Comparison of ENCODE assay signal across 26 mouse cellular contexts in the genomic region with DNA sequence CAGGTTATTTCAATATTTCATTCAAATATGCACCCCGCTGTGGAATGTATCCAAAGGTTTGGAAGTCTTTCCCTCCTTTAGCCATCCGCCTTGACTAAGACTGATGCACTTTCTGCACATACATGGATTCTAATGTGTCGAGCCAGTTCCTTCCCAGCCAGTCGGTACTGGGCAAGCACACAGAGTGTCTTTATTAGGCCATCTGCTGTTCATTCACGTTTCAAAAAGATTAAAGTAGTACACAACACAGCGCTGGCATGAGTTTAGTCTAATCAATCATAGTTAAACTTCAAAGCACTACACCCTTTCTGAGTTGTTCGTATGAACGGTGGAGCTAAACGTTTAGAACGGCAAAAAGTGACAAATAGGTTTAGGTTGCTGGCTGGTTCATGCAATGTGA.
DNase-seq lines count a peak whose midpoint lies in the region; ATAC-seq and TF ChIP-seq lines count a peak whose summit lies in the region.
"Had no signal": no experiment of that assay in that cellular context is flagged by ENCODE, and none has a peak within 500 bp of the region (broad histone marks: within the 10 kb centered on the region; RNA-seq: fewer than 3 reads in every experiment).

No protein-coding gene starts in this region.

- no peaks in the 10 kb centered on the region for H3K27me3 ChIP-seq in forebrain, embryonic 13.5 days
- H3K27me3 ChIP-seq in forebrain, embryonic 10.5 days (ENCODE audit: poor library complexity, severe bottlenecking): no peaks in the 10 kb centered on the region
- no peaks in the 10 kb centered on the region for H3K27me3 ChIP-seq in hindbrain, postnatal 0 days (ENCODE audit: insufficient read depth, low read length)
- H3K27me3 ChIP-seq in hindbrain, embryonic 10.5 days (ENCODE audit: insufficient read depth, poor library complexity, severe bottlenecking): no peaks in the 10 kb centered on the region
- H3K27me3 ChIP-seq in forebrain, postnatal 0 days (ENCODE audit: insufficient read depth, low read length): no peaks in the 10 kb centered on the region
- H3K27me3 ChIP-seq: CH12.LX; embryonic facial prominence, embryonic 12.5 days; limb, embryonic 15.5 days; lung, embryonic 15.5 days; neural tube, embryonic 12.5 days; Patski had no signal

- no peak overlapping the region for H3K9ac ChIP-seq in forebrain, embryonic 13.5 days
- H3K9ac ChIP-seq in hindbrain, postnatal 0 days (replicated peaks; ENCODE audit: low read length): no peak overlapping the region
- no peak overlapping the region for H3K9ac ChIP-seq in forebrain, postnatal 0 days
- H3K9ac ChIP-seq: embryonic facial prominence, embryonic 12.5 days; limb, embryonic 15.5 days; liver, embryonic 14.5 days; lung, embryonic 15.5 days; neural tube, embryonic 12.5 days had no signal

- H3K4me1 ChIP-seq in forebrain, embryonic 13.5 days: peaks cover 14% of the 10 kb centered on the region; the same call in 1 of the 2 replicates
- H3K4me1 ChIP-seq in forebrain, embryonic 10.5 days: peaks cover 8% of the 10 kb centered on the region
- no peaks in the 10 kb centered on the region for H3K4me1 ChIP-seq in hindbrain, postnatal 0 days (ENCODE audit: insufficient read depth, low read length)
- no peaks in the 10 kb centered on the region for H3K4me1 ChIP-seq in hindbrain, embryonic 10.5 days (replicated peaks)
- H3K4me1 ChIP-seq in forebrain, postnatal 0 days (ENCODE audit: insufficient read depth): no peaks in the 10 kb centered on the region
- H3K4me1 ChIP-seq: lung, embryonic 15.5 days; neural tube, embryonic 12.5 days had no signal

- no peaks in the 10 kb centered on the region for H3K36me3 ChIP-seq in forebrain, embryonic 13.5 days (ENCODE audit: poor library complexity, severe bottlenecking)
- H3K36me3 ChIP-seq in forebrain, embryonic 10.5 days (replicated peaks): peaks cover 9% of the 10 kb centered on the region
- H3K36me3 ChIP-seq in hindbrain, postnatal 0 days (ENCODE audit: insufficient read depth, low read length): no peaks in the 10 kb centered on the region
- H3K36me3 ChIP-seq in hindbrain, embryonic 10.5 days: peaks cover 12% of the 10 kb centered on the region; the same call in 1 of the 2 replicates
- H3K36me3 ChIP-seq in forebrain, postnatal 0 days (ENCODE audit: insufficient read depth): no peaks in the 10 kb centered on the region
- H3K36me3 ChIP-seq: G1E; limb, embryonic 15.5 days; lung, embryonic 15.5 days; neural tube, embryonic 12.5 days had no signal

- peak; percentile 84 for ATAC-seq in forebrain, embryonic 13.5 days
- ATAC-seq in hindbrain, postnatal 0 days: no peak
- ATAC-seq in forebrain, postnatal 0 days: peak; percentile 40; the same call in 1 of the 2 replicates
- ATAC-seq: inflammation-experienced regulatory T-cells, adult 6 months; Patski had no signal

- no peak for TF ChIP-seq CTCF in hindbrain, postnatal 0 days (IDR thresholded peaks at IDR 0.05; ENCODE audit: low read depth)
- no peak for TF ChIP-seq CTCF in brain, embryonic 14.5 days (IDR thresholded peaks at IDR 0.05; ENCODE audit: borderline replicate concordance, extremely low read depth, insufficient read depth, insufficient read length)
- TF ChIP-seq CTCF in forebrain, postnatal 0 days (IDR thresholded peaks at IDR 0.05; ENCODE audit: low read depth): no peak

- no peak overlapping the region for H3K4me3 ChIP-seq in forebrain, embryonic 13.5 days
- H3K4me3 ChIP-seq in forebrain, embryonic 10.5 days: no peak overlapping the region
- H3K4me3 ChIP-seq in hindbrain, postnatal 0 days (ENCODE audit: low read length): no peak overlapping the region
- H3K4me3 ChIP-seq in hindbrain, embryonic 10.5 days: no peak overlapping the region
- no peak overlapping the region for H3K4me3 ChIP-seq in forebrain, postnatal 0 days (ENCODE audit: low read depth, low read length)
- H3K4me3 ChIP-seq: embryonic facial prominence, embryonic 12.5 days; gastrocnemius, adult 2 months; limb, embryonic 15.5 days; lung, embryonic 15.5 days; neural tube, embryonic 12.5 days had no signal

- no peaks in the 10 kb centered on the region for H3K9me3 ChIP-seq in forebrain, embryonic 13.5 days (replicated peaks)
- H3K9me3 ChIP-seq in forebrain, embryonic 10.5 days: no peaks in the 10 kb centered on the region
- H3K9me3 ChIP-seq in hindbrain, postnatal 0 days (ENCODE audit: low read length): no peaks in the 10 kb centered on the region
- no peaks in the 10 kb centered on the region for H3K9me3 ChIP-seq in hindbrain, embryonic 10.5 days
- H3K9me3 ChIP-seq in forebrain, postnatal 0 days (ENCODE audit: low read length): no peaks in the 10 kb centered on the region
- H3K9me3 ChIP-seq: embryonic facial prominence, embryonic 12.5 days; G1E; limb, embryonic 15.5 days; lung, embryonic 15.5 days; neural tube, embryonic 12.5 days had no signal

- no peak for DNase-seq in forebrain, embryonic 10.5 days (ENCODE audit: extremely low spot score, low spot score)
- peak; percentile 28 for DNase-seq in hindbrain, postnatal 0 days (ENCODE audit: low spot score)
- no peak for DNase-seq in hindbrain, embryonic 10.5 days (ENCODE audit: low spot score)
- peak; percentile 83 for DNase-seq in brain, embryonic 14.5 days (ENCODE audit: low read depth)
- no peak for DNase-seq in forebrain, postnatal 0 days
- DNase-seq in spleen, postnatal 4 days (ENCODE audit: low spot score in 2 of 2): no peak
- DNase-seq: B cell, adult 2 months; cerebellum, adult 18-20 months; gastrocnemius, adult 2 months; kidney, adult 18-20 months; kidney, postnatal 4 days; layer of hippocampus, adult 9-11 months; lung, postnatal 4 days; right cerebral cortex, postnatal 14 days; spleen, adult 18-20 months; thymus, postnatal 14 days had no signal

- no peak overlapping the region for H3K4me2 ChIP-seq in forebrain, embryonic 13.5 days
- H3K4me2 ChIP-seq in hindbrain, postnatal 0 days (ENCODE audit: low read depth, low read length): no peak overlapping the region
- H3K4me2 ChIP-seq in forebrain, postnatal 0 days (ENCODE audit: low read depth): no peak overlapping the region
- H3K4me2 ChIP-seq: embryonic facial prominence, embryonic 12.5 days; limb, embryonic 15.5 days; lung, embryonic 15.5 days; neural tube, embryonic 12.5 days had no signal

- 51% methylated on average over 10 of the region's 10 CpGs for WGBS in forebrain, embryonic 13.5 days
- 79% methylated on average over 10 of the region's 10 CpGs for whole genome bisulfite sequencing in forebrain, embryonic 10.5 days
- WGBS in hindbrain, postnatal 0 days: 51% methylated on average over 10 of the region's 10 CpGs
- WGBS in hindbrain, embryonic 10.5 days: 76% methylated on average over 10 of the region's 10 CpGs
- 32% methylated on average over 10 of the region's 10 CpGs for WGBS in forebrain, postnatal 0 days

- no peak overlapping the region for H3K27ac ChIP-seq in forebrain, embryonic 13.5 days
- no peak overlapping the region for H3K27ac ChIP-seq in forebrain, embryonic 10.5 days
- no peak overlapping the region for H3K27ac ChIP-seq in hindbrain, postnatal 0 days
- H3K27ac ChIP-seq in hindbrain, embryonic 10.5 days: no peak overlapping the region
- H3K27ac ChIP-seq in forebrain, postnatal 0 days (ENCODE audit: low read depth, low read length): no peak overlapping the region
- H3K27ac ChIP-seq: embryonic facial prominence, embryonic 12.5 days; gastrocnemius, adult 2 months; limb, embryonic 15.5 days; liver, embryonic 14.5 days; lung, embryonic 15.5 days; neural tube, embryonic 12.5 days had no signal

- no peak for TF ChIP-seq POLR2A in brain, embryonic 14.5 days (IDR thresholded peaks at IDR 0.05; ENCODE audit: borderline replicate concordance, extremely low read depth, insufficient read depth, insufficient read length, poor library complexity, severe bottlenecking)

Comparison
In these comparisons a context has a peak if more than half of its experiments do, and no peak if none do; other contexts are left out.
1. DNase-seq: peak in hindbrain, postnatal 0 days (single experiment) and brain, embryonic 14.5 days (single experiment); none in forebrain, embryonic 10.5 days (single experiment), hindbrain, embryonic 10.5 days (single experiment), forebrain, postnatal 0 days (single experiment) and spleen, postnatal 4 days (0 of 2).